Mouse (Mus musculus): ENCODE results near the gene Olfr441. TPM values are rescaled to one million over a fixed set of nuclear protein-coding genes. Genes with fewer than 3 reads are reported as not detected.

The Olfr441 gene
- polyA plus RNA-seq (2017; shearing (Covaris generic)), result under 1 TPM in 1 of 2 experiments, not detected in 1; 0.25 TPM

GRCm38 (mm10) chr6:43106069-43106468 is at the start of gene Olfr441:
Gene Olfr441, plus strand, starts transcription at chr6:43106369.

GRCm38 (mm10) chr6:43146267-43146666 is 40.1 kb downstream of the Olfr441 start, which contains the start of gene Olfr237-ps1:
Gene Olfr237-ps1, plus strand, starts transcription at chr6:43146567.

GRCm38 (mm10) chr6:43162982-43163381 is 56.8 kb downstream of the Olfr441 start, which contains the start of gene Olfr437:
Gene Olfr437, plus strand, starts transcription at chr6:43163282.

Other genes starting within 250 kb of the Olfr441 start
- not detected for gene Olfr448, start 215.9 kb upstream of the Olfr441 start, polyA plus RNA-seq (2017; shearing (Covaris generic))
- not detected for gene Olfr447, start 197.5 kb upstream of the Olfr441 start, polyA plus RNA-seq (2017; shearing (Covaris generic))
- under 1 TPM; 0.04 to 0.06 TPM for gene Olfr446, start 185.0 kb upstream of the Olfr441 start, polyA plus RNA-seq (2017; shearing (Covaris generic))
- gene Olfr444, start 157.3 kb upstream of the Olfr441 start, polyA plus RNA-seq (2017; shearing (Covaris generic)), result not detected
- gene Olfr237-ps1, start 40.2 kb downstream of the Olfr441 start, polyA plus RNA-seq (2017; shearing (Covaris generic)), result under 1 TPM in 1 of 2 experiments, not detected in 1; 0.18 TPM
- gene Olfr437, start 56.9 kb downstream of the Olfr441 start, polyA plus RNA-seq (2017; shearing (Covaris generic)), result not detected
- not detected for gene Olfr13, start 65.8 kb downstream of the Olfr441 start, polyA plus RNA-seq (2017; shearing (Covaris generic))
- not detected for gene Olfr435, start 90.8 kb downstream of the Olfr441 start, polyA plus RNA-seq (2017; shearing (Covaris generic))
- gene Olfr434, start 106.7 kb downstream of the Olfr441 start, polyA plus RNA-seq (2017; shearing (Covaris generic)), result not detected
- not detected for gene Olfr47, start 125.2 kb downstream of the Olfr441 start, polyA plus RNA-seq (2017; shearing (Covaris generic))
- 1 to 10 TPM in 1 of 2 experiments, under 1 TPM in 1; 0.45 to 2.3 TPM for gene Arhgef5, start 159.2 kb downstream of the Olfr441 start, polyA plus RNA-seq (2017; shearing (Covaris generic))
- gene Nobox, start 203.2 kb downstream of the Olfr441 start, polyA plus RNA-seq (2017; shearing (Covaris generic)), result not detected

Measured in activated CD4-positive, CD25-positive, alpha-beta regulatory T cell (primary cell).